Mouse (Mus musculus): Measurements from ENCODE around the gene Slc2a4.

The Slc2a4 gene

GRCm38 (mm10) chr11:69948066-69948762 lies at the start of gene Slc2a4:
TSS of gene Slc2a4 (minus strand) at chr11:69948188.
- DNase-seq (ENCODE audit: low spot score): peak; percentile 98

GRCm38 (mm10) chr11:69997070-69997509 lies 49.1 kb upstream of the Slc2a4 start:
- peak; percentile 96 for DNase-seq (ENCODE audit: low spot score)

DNA sequence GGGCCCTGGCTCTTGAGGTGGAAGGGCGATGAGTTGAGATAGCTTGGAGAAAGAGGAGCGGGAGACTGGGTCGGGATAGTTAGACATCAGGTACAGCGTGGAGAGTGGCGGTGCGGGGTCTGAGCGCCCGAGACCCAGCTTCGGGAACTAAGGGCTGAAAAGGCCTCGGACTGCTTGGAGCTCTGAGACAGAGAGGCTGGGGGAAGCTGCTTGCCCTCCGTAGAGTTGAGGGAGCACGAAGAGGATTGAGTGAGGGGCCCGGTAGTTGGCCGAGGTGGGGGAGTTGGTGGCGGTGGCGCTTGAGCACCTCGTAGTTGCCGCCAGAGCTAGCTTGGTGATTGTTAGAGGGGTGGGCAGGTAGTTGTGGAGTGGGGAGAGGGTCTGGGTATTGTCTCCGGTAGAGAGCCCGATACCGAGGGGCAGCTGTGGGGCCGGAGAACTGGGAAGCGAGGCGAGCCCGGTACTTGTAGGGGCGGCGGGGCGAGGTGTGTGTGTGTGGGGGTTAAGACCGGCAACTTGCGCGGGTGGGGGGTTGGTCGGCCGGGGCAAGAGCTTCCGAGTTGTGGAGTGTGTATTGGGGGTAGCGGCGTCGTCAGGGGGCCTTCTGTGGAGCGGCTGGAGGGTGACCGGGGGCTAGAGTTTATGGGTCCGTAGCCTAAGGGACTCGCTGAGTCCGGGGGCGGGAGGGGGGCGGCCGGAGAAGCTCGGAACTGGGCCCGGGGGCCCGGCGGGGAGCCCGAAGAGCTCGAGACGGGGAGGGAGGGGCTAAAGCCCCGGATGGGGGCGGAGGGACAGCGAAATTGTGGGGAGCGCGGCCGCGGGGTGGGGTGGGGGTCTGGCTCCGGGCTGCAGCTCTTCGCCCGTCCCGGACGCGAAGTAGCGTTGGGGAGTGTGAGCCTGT lies 48.4 kb upstream of the Slc2a4 start:
- peak; percentile 77 for DNase-seq (ENCODE audit: low spot score)

- DNase-seq (ENCODE audit: low spot score): peak; percentile 97
These were observed 47.5 kb upstream of the Slc2a4 start, which contains the start of gene Phf23 for GRCm38 (mm10) chr11:69995391-69995960. TSS of gene Phf23 (plus strand) at chr11:69995777.

GRCm38 (mm10) chr11:69994401-69995090 lies 46.6 kb upstream of the Slc2a4 start:
- no peak for DNase-seq (ENCODE audit: low spot score)

GRCm38 (mm10) chr11:69992932-69993331 lies 44.9 kb upstream of the Slc2a4 start:
- no peak for DNase-seq (ENCODE audit: low spot score)

- no peak for DNase-seq (ENCODE audit: low spot score)
These were observed 44.4 kb upstream of the Slc2a4 start for GRCm38 (mm10) chr11:69992396-69992795.

DNA sequence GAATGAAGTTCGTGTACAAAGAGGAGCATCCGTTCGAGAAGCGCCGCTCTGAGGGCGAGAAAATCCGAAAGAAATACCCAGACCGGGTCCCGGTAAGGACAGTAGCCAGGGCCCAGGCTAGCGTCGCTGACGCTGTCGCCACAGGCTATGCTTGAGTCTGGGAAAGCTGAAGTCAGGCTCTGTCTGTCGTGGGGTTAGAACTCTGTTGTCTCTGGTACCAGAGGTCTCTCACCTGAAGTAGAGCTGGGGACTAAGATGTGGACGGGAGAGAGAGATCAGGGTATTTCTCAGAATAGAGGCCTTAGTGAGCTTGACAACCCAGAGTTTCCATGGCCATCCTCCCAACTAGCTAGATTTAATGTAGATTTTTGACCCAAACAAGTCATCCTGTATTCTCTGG lies 43.7 kb upstream of the Slc2a4 start:
- no peak for DNase-seq (ENCODE audit: low spot score)

- DNase-seq (ENCODE audit: low spot score): peak; percentile 97
These were observed 43.1 kb upstream of the Slc2a4 start, which contains the start of gene Gabarap for GRCm38 (mm10) chr11:69990850-69991691. TSS of gene Gabarap (plus strand) at chr11:69991143.

GRCm38 (mm10) chr11:69989949-69990348 lies 42.0 kb upstream of the Slc2a4 start:
- no peak for DNase-seq (ENCODE audit: low spot score)

- no peak for DNase-seq (ENCODE audit: low spot score)
These were observed 36.4 kb upstream of the Slc2a4 start for GRCm38 (mm10) chr11:69984431-69984830.

DNA sequence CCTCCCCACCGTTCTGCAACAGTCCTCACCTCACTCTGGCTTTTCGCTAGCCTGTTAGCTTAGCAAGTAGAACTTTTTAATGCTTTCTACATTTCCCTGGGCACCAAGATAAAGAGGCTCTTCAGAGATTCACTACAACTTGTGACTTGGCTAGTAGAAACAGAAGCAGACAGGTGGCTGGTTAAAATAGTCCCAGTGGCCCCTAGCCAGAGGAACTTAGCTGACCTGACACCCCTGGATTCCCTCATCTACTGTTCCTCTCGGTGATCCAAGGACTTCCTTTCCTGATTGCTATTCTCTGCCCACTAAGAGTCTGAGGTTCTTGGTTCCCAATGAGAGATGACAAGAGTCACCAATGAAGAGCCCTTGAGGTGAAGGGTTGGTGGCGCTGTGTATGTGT lies 35.4 kb upstream of the Slc2a4 start:
- no peak for DNase-seq (ENCODE audit: low spot score)

DNA sequence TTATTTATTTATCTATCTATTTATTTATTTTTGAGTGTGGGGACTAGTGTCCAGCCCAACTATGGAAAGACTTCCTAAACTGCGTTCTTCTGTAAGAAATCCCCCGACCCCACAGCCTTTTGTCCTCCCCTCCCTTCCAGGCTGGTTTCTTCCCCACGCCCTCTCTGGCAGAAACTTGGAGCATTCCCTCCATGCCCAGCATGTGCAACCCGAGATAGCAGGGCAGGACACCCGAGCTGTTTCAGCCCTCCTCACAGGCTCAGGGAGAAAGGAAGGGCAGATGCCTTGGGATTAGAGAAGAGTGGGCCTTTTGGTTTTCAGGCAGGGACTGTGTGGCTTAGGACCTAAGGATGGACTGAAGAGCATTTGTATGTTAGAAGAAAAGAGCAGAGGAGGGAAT lies 34.9 kb upstream of the Slc2a4 start:
- DNase-seq (ENCODE audit: low spot score): no peak

GRCm38 (mm10) chr11:69982225-69982624 lies 34.2 kb upstream of the Slc2a4 start, which contains the start of gene Elp5:
TSS of gene Elp5 (minus strand) at chr11:69982517.
- no peak for DNase-seq (ENCODE audit: low spot score)

DNA sequence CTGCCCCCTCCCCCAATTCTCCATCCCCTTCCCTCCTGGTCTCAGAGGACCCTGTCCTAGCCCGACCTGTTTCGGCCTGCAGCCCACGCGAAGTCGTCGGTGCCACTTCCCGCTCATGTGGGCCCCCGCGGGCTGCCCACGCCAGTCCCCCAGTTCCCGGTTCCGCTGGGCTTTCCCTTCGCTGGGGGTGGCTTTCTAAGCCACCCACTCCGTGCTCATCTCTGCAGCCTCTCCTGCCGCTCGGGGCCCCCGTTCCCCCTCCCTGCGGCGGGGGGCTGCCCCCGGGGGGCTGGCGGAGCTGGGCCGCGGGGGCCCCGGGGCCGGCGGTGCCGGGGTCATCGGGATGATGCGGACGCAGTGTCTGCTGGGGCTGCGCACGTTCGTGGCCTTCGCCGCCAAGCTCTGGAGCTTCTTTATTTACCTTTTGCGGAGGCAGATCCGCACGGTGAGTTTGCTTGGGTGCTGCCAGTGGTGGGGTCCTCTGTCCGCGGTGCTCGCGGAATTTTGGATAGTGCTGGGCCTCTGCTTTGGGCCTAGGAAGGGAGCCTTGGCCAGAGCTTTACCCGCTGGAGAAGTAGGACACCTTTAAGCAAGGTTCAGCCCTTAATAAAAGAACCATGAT lies 33.3 kb upstream of the Slc2a4 start, which contains the start of gene Ctdnep1:
Gene Ctdnep1 (plus strand): TSS at position 16 of the 622 bp plus-strand sequence.
- peak; percentile 59 for DNase-seq (ENCODE audit: low spot score)

DNA sequence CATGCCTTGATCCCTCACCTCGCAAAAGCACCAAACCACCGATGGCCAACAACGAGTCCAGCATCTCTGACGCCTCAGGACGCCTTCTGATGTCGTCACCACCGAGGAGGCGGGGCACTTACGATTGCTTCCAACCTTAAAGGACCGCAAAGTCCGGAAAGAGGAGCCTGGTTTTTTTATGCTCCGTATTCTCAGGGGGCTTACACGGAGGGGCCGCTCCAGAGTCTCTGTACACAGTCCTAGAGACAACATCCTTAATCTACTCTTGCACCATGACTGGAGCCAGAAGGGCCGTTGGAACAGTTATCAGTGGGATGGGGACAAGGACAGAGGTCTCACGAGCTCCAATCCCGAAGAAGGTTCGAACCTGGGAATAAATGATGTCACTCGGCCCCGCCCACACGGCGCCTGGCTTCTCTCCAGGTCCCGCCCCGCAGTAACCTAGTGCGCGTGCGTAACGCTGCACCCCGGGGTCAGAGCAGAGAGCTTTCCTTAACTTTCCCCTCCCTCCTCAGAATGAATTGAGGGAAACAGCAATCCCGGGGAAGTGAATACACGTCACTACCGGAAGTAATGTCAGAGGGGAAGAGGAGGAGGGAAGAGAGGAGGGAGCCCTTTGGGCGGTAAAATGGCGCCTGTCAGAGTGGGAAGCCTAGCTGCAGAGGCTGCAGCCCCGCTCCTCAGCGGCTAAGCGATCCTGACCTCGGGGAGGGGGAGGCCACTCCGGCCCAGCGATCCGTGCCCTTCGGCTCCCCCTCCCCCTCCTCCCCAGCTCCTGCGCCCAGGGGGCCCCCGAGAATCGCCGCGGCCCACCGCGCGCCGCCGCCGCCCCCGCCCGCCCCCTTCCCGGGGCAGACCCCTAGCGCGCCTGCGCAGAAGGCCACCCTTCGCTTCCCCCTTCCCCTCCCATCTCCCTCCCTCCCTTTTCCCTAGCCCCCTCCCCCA lies 32.5 kb upstream of the Slc2a4 start:
- peak; percentile 99 for DNase-seq (ENCODE audit: low spot score)

DNA sequence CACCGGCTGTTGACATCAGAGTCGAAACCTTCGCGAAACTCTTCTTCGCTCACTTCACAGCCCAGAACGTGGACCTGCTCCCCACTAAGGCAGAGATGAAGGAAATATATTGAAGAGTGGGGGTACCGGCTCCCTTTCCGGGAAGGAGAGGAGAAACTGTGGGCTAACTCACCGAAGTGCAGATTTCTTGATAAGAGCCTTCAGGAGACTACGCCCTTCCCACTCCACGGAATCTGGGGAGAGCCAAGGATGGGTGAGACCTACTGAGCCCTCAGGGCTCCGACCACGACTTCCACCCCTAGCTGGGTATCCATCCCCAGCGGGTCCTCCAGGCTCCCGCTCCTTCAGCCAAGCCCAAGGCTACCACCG lies 31.8 kb upstream of the Slc2a4 start:
- no peak for DNase-seq (ENCODE audit: low spot score)

- no peak for DNase-seq (ENCODE audit: low spot score)
These were observed 28.3 kb upstream of the Slc2a4 start for GRCm38 (mm10) chr11:69976271-69976670.

DNA sequence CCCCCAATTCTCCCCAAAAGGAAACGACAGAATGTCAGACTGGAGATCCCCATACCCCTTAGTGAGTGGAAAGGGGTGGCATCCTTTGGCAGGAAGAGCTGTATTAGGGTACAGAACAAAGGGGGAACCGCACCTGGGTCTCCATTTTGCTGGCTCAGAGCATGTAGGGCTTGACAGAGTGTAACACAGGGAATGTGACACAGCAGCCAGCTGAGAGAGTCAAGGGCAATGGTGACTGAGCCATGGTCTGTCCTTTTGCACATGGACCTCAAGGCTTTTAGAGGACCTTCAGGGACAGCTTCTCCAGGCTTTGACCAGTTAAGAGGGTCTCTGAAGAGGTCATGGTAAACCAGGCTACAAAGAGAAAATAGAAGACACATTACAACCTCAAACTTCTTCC lies 26.9 kb upstream of the Slc2a4 start:
- DNase-seq (ENCODE audit: low spot score): no peak
